Mouse (Mus musculus) lung, adult 2 months (tissue): Measurements from ENCODE around the gene Acads.

ENCODE experiments used
- CTCF ChIP-seq: fragments of 200-500 bp; IDR thresholded peaks from 2 replicates; pipeline ENCODE4 v1.5.1; 2011; ENCODE audit warnings: mild to moderate bottlenecking, low read length, control low read depth; ENCODE audit not compliant: insufficient read depth
- POLR2A ChIP-seq: fragments of 200-500 bp; IDR thresholded peaks from 2 replicates; pipeline ENCODE4 v1.6.1; 2011; ENCODE audit warnings: low read depth, mild to moderate bottlenecking, control low read depth, low read length, borderline replicate concordance; ENCODE audit errors: extremely low read depth

- TF ChIP-seq CTCF (no peak), POLR2A (no peak)
These were observed 13.3 kb upstream of the Acads start for GRCm38 (mm10) chr5:115132465-115132864.
